Mouse (Mus musculus) right cerebral cortex, postnatal 4 days (tissue): Measurements from ENCODE around the gene 1700067K01Rik.
"Not testable (repeated sequence)": the region's sequence is repeated elsewhere in the genome, so short reads cannot be mapped to it uniquely, and the experiment has no call there.

ENCODE experiments used
- DNase-seq: peaks from one replicate; pipeline ENCODE4 v3.0.0-alpha.2; 2022

The 1700067K01Rik gene

DNA sequence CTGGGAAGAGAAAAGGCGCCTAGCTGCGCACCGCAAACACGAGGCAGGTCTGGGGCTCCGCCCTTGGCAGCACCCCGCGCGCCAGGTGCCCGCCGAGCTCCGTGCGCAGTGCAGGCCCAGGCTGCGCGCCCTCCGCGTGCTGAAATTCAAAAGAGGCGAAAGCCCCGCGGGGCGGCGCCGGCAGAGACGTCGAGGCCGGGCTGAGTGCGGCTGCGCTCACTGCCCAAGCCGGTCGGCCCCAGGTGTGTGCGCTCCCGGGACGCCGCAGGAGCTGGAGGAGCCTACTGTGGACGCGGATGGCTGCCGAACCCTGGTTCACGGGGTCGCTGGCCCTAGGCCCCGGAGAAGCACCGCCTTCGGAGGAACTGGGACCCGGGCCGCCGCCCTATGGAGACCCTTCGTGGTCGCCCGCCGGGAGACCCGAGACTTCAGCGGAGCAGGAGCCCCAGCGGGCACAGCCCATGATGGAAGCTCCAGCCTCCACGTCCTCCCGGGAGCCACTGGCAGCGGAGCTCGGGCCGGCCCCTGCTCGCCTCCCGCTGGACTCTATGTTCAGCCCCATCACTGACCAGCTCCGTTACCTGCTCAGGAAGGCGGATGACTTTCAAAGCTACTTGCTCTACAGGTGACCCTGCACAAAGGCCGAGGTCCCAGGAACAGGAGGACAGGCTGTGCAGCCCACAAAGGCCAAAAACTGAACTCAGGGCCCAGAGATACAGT, at the start of gene 1700067K01Rik:
Gene 1700067K01Rik, plus strand, starts transcription at position 222 of the 720 bp plus-strand sequence.
- DNase-seq, result no peak

DNA sequence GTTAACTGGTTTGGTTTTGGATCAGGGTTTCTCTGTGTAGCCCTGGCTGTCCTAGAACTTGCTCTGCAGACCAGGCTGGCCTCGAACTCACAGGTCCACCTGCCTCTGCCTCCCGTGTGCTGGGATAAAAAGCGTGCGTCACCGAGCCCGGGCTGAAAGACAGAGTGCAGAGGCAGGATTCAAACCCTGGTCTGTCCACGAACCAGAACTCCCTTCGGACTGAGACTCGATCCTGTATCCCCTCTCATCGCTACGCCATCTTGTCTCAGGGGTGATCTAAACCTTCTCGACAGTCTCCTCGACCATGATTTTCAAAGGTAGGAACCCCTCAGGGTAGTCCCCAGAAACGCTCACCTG, 46.6 kb upstream of the 1700067K01Rik start:
- no peak for DNase-seq

DNA sequence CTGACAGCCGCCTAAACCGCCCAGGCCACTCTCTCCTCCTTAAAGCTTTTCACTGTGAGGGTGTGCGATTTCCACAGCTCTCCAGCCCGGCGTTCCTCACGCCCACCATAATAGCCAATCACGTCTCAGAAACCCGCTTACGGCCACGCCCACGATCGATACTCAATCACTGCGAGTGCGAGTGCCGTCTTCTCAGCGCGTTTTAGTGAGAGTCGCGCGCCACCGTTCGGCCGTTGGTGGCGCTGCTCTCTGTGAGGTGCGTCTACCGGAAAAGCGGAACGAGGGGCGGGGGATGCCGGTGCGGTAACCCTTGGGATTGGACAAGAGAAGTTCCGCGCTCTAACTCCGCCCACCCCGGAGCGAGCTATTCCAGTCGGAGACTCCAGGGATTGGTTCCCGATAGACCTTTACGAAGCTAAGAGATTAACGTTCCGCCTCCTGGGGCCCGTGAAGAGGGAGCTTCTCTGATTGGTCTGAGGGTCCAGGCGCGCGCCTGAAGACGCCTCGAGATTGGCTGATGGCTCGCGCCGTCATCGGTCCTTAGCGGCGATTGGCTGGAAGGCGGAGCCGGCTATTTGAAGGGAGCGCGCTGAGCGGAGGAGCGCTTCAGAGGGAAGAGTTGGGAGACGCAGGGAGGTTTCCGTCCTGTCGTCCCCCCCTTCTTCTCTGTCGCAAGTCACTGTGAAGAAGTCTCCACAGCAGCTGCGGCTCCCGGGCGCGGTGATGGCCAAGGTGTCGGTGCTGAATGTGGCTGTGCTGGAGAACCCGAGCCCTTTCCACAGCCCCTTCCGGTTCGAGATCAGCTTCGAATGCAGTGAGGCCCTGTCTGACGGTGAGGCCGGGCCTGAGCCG, 46.0 kb upstream of the 1700067K01Rik start, which contains the start of the genes Gm10644 and Asf1b:
Gene Gm10644, minus strand, starts transcription at position 100 of the 852 bp plus-strand sequence.
Gene Asf1b, plus strand, starts transcription at position 402 of the 852 bp plus-strand sequence.
- peak; percentile 98 for DNase-seq

DNA sequence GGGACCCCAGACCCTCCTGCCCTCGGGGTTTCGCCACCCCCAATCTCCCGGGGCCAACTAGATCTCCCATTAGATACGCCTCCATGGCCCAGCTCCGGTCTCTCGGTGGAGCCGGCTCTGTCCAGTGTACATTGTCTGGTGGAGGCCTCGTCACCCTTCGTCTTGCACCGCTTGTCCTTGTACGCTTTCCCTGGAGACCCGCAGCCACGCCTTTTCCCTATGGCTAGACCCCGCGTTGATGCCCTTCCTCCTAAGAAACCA, 45.4 kb upstream of the 1700067K01Rik start:
- no peak for DNase-seq

DNA sequence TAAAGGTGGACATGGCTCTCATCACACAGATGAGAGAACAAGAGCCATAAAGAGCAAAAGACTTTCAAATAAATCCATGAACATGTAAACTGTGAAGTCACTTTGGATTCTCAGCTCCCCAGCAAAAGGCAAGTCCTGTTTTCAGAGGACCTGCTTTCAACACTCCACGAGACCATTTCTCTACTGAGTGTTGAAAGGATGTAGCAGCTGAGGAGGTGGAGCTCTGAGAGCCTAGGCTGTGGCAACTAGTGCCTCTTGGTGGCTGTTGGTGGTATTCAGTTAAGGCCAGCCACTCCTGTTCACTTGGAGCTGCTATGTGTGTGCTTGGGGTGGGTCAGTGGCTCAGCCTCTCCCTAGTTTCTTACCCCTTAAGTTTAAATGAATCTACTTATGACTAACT, 44.5 kb upstream of the 1700067K01Rik start:
- no peak for DNase-seq

DNA sequence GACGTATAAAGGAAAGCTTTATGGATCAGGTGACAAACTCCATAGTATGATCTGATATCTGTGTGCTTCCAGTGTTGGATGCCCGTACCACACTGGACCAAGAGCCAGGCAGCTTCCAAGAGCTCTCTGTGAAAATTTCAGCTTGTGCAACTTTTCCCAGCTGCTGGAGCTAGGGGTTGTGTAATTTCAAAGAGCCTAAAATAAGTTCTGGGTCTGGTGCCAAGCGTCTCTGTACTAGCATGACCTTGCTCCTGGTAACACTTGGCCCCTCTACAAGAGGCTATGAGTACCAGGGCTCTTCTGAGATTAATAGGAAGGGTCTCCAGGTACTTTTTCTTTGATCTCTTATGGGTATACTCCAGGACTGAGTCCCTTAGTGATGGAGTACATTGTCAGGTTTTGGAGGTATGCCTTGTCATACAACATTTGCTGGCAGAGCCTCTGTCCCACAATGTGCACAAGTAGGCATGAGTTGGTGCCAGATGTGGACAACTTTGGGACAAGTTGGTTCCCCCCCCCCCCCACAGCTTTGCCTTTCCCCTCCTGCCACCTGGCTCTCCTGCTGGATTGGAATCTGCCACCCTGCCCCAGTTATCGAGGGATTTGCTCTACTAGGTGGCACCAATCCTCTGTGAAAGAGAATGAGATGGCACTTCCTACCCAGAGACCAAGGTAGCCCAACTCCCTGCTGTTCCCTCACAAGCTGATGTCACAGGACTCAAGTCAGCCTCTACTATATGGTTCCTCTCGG, 37.1 kb upstream of the 1700067K01Rik start:
- no peak for DNase-seq

DNA sequence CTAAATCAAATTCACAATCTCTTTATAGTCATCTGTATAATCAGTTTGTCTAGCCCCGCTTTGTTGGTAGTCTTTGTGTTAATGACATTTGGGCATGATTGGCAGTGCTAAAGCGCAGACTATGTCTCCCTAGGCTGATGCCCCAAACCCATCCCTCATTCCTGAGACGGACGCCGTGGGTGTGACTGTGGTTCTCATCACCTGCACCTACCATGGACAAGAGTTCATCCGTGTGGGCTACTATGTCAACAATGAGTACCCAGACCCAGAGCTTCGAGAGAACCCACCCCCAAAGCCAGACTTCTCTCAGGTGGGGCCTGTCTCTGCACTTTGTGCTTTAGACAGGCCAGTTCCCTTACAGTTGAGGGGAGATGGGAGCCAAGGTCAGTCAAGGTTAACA, 33.6 kb upstream of the 1700067K01Rik start:
- DNase-seq, result no peak

DNA sequence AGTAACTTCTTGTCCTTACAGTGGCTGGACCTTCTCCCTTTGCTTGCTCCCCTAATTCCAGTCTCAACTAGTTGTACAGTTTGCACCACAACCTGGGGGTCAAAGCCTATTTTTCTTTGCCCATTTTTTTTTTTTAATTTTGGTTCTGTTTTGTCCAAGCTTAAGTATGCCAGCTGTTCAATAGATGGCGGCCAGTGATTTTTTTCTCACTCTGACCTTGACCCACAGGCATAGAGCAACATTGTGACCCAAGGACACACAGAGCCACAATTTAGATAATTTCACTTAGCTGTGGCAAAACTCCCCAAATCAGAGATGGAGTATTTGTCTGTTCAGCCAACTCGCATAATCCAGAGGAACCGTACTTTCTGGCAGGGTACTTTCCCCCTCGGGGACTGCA, 30.2 kb upstream of the 1700067K01Rik start:
- no peak for DNase-seq

DNA sequence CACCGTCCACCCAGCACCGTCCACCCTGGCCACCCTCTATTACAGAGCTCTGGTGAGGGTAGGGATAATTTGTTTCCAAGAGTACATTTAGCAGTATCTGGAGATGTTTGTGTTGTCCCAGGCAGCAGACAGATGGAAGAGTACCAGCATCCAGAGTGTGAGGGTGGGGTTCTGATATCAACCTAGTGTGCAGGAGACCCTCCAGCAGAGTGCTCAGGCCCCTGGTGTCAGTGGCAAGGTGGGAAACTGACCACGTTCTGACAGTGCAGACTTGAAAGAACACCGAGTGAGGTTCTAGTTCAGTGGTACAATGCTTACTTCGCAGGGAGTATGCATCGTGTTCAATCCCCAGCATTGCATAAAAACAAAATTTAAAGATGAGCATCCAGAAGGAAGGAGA, 29.6 kb upstream of the 1700067K01Rik start:
- no peak for DNase-seq

DNA sequence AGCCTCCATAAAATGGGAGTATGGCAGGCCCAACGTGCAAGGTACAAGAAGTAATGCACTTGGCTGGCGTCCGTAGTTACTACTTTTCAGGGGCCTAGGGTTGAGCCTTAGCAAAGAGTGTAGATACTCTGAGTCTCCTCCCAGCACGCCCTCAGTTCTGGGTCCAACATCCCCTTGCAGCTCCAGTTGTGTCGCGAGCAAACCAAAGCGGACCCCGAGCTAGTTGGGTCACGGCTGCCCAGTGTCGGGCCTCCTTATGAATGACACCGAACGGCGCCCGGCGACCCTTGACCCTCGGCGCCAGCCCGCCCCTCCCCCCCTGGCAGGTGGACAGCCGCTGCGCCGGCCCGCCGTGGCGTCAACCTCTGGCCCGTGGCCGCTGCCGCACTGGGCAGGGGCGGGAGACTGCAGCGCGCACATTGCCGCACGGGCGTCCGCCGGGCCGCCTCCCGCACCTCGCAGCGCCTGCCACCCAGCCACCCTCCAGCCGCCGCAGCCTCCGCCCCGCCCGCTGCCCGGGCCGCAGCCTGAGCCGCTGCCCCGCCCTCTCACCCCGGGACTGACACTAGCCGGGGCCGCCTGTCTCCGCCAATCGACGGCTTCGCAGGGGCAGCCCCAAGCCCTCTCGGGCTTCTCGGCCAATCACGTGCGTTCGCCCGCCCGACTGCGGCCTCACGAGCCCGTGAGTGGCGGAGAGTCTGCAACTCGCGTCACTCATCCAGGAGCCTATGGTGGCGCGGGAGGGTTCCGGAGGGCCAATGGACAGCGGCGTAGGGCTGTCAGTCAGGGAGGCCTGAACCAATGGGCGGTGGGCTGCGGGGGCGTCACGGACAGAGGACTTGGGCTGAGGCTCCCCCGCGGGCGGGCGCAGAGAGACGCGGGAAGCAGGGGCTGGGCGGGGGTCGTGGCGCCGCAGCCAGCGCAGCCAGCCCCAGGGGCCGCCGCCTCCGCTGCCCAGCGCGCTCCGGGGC, 28.9 kb upstream of the 1700067K01Rik start, which contains the start of gene Prkaca:
Gene Prkaca, plus strand, starts transcription at position 844 of the 971 bp plus-strand sequence.
- DNase-seq, result peak; percentile 98

DNA sequence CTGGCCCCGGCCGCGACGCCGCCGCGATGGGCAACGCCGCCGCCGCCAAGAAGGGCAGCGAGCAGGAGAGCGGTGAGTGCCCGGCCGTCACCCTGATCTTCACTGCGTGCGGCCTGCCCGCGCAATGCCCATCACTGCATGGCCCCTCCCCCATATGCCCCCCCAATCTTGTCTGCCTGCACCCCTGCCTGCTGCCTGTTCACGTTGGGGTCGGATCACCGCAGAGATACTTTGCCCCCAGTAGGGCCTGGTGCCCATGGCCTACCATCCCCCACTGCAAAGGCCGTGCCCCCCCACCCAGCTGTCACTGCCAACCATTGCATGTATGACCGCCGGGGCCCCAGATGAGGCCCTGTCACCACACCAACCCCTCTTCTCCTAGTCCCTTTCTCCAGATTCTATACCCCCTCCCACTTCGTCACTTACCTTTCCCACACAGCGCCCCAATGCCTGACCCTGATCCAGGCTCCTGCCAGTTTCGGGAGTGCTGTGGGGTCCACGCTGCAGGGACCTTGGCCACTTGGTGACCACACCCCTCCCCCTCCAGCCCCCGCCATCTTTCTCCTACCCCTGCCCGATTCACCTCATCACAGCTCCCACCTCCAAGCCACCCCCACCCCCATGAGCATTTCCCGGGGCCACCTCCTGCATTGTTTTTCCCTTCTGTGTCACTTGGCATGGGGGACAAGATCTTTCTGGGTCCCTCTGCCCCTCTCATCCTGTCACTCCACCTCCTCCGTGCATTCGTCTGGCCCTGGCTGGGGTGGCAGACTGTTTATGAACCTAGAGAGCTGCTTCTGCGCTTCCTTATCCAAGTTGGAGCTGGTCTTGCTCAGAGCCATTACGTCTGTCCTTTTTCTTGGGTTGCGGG, 27.9 kb upstream of the 1700067K01Rik start:
- peak; percentile 39 for DNase-seq

DNA sequence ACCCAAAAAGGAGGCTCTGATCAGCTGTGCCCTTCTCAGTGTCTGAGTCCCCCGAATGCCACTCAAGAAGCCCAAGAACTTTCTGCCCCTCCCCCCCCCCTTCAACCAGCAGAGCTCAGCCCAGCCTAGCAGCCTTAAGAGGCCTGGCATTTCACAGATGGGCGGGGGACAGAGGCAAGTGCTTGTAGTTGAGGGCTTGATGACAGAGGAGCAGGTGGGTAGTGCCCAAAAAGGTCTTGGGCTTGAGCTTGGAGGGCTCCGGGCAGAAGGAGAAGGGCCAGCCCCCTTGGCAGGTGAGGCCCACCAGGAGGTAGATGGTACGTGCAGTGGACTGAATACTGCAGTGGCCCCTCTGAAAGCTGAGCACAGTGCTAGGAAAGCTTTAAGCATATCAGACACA, 26.8 kb upstream of the 1700067K01Rik start:
- no peak for DNase-seq

DNA sequence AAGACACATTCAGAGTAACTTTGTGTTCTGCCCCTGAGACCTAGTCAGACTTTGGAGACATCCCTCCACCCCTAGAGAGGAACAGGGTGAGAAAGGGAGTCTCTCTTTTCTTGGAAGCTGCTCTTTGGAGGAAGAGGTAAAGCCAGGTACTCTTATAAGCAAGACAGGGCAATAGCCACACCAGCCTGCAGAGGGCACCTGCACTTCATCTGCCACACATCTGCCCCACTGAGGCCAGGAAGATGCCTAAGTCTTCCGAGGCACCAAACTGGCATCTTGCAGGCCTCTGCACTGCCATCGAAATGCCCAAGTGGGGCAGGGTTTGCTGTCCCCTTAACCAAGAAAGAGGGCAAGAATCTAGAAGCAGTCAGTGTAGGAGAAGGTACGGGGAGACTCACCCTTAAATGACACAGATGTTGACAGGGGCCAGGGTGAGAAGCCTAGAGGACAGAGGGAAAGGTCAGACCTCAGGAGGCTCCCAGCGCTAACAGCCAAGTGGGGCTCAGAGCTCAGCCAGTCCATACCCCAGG, 25.1 kb upstream of the 1700067K01Rik start:
- no peak for DNase-seq

DNA sequence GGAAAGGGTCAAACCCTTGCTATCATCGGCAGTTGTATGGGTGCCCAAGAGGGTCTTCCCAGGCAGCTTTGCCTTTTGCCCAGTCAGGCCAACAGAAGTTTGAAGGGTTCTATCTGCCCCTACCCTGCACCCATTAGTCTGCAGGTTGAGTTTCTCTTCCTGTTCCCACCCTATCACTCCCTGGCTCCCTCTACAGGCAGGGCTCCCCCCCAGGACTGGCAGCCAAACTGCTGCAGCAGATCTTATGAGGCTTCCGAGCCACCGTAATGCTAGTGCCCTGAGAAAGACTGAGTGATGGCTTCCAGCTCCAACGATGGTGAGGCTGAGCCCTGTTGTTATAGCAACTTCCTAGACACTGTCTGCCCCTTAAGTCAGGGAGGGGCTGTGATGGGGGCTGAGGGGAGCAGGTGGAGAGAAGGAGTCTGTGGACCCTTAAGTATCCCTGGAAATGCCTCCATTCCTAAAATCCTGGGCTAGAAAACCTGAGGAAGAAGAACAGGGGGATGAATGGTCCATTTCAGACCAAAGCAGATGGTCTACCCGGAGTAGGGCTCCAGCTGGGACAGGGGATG, 24.4 kb upstream of the 1700067K01Rik start:
- no peak for DNase-seq

DNA sequence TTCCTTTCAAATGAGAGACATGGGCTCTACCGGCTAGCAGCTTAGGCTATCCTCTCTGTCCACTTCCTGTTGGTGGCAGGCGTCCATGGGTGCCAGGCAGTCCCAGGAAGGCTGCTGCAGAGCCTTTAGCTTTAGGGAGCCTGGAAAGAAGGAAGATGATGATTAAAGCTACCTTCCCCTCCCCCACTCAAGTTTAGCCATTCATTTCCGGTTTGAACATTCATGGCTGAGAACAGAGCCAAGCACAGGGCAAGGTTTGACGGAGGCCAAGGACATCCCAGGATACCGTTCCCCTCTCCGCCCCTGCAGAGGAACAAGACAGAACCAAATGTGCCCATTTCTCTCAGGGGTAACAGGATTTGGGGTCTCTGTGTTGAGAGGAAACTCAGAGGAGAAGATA, 23.7 kb upstream of the 1700067K01Rik start:
- no peak for DNase-seq

DNA sequence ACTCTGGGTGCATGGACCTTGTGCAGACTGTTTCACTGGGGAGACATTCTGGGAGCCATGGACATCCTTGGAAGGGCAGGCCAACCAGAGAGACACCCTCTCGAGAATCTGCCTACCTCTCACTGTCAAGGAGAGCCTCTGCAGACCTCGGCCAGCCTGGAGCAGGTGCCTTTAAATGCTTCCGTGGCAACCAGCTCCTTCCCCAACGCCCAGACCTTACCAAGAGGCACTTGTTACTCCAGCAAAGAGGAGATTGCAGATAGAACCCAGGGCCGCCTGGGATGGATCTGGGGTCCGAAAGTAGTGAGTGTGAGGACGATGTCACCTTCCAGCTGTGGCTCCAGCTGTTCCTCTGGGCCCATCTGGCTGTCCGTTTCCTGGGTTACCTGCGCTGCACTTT, 23.1 kb upstream of the 1700067K01Rik start:
- DNase-seq, result no peak

DNA sequence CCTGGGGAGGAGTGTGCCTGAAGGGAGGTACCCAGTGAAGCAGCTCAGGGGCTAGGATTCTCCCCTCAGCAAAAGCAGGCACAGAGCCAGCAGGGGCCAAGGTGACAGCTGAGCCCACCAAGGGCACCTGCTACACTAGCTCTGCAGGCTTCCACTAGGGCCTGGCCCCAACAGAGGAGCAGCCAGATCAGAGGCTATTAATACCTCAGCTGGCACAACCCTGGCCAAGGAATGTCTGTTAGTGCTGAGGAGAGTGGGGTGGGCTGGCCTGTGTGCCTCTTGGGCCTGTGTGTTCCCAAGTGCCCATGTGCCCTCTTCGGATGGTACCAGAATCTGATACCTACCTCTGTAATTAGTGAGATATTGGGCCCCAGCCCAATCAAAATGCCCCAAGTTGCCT, 21.1 kb upstream of the 1700067K01Rik start:
- no peak for DNase-seq

DNA sequence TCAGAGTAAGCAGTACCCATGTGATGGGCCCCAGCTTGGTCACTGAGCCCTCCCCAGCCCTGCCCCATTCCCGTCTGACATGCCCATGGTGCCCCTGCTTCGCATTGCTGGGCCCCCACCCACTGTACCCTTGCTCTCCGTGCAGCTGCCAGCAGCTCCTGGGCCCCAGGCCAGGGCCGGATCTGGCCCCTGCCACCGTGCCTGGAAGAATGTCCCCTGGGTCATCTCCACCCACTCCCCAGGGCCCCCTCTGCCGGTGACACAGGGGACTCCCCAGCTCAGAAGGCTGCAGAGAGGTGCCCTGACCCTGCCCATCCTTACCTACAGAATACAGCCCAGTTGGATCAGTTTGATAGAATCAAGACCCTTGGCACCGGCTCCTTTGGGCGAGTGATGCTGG, 20.5 kb upstream of the 1700067K01Rik start:
- no peak for DNase-seq

DNA sequence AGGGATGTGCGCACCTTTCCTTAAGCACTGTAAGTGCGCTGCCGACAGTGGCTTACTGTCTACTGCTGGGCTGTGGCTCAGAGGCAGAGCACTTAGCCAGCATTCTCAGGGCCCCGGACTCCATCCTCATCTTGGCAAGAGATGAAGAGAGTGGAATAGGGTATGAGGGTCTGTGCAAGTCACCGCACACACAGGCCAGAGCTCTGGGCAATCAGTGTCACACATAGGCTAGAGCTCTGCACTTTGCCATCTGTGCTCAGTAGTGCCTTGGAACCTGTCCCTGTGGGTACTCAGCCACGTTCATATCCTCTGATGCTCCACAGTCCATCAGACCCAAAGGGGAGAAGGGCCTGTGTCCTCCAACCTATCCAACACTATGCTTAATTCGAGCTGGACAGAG, 19.8 kb upstream of the 1700067K01Rik start:
- DNase-seq, result no peak

DNA sequence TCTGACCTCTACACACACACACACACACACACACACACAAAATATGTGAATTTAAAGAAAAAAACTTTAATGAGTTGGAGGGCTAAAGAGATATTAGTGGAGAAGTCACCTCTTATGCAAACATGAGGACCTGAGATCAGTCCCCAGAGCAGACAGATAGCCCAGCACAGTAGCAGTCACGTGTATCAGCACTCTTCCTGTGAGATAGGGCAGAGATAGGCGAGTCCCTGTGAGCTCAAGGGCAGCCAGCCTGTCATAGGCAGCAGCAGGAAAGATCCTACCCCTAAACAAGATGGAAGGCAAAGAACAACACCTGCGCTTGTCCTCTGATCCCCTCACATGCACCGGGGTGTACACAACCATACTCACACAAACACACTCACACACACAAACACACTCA, 18.9 kb upstream of the 1700067K01Rik start:
- no peak for DNase-seq

DNA sequence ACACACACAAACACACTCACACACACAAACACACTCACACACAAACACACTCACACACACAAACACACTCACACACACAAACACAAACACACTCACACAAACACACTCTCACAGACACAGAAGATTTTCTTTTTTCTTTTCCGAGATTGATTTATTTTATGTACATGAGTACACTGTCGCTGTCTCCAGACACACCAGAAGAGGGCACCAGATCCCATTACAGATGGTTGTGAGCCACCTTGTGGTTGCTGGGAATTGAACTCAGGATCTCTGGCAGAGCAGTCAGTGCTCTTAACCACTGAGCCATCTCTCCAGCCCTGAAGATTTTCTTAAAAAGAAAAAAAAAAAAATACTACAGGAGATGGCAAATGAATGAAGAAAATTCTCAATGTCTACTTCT, 18.1 kb upstream of the 1700067K01Rik start:
- not testable (repeated sequence) for DNase-seq
